In genomic region chr1:88137264-88137663, GRCm38 (mm10) we compare ENCODE assay signal across 26 mouse cellular contexts. TPM values are rescaled to one million over a fixed set of nuclear protein-coding genes. Genes with fewer than 3 reads are reported as not detected.
"Had no signal": no experiment of that assay in that cellular context is flagged by ENCODE, and none has a peak within 500 bp of the region (broad histone marks: within the 10 kb centered on the region; RNA-seq: fewer than 3 reads in every experiment).

No protein-coding gene starts in this region.

- DNase-seq: retina, postnatal 1 day; right cerebral cortex, adult 18-20 months; right cerebral cortex, postnatal 14 days; right cerebral cortex, postnatal 25 days; right cerebral cortex, postnatal 4 days; spleen, adult 18-20 months; thymus, adult 18-20 months; thymus, adult 2 months; thymus, postnatal 14 days; thymus, postnatal 25 days; thymus, postnatal 36 days; thymus, postnatal 4 days had no signal

- H3K9ac ChIP-seq: neural tube, embryonic 12.5 days; neural tube, embryonic 13.5 days; neural tube, embryonic 15.5 days; stomach, embryonic 15.5 days had no signal

- H3K4me2 ChIP-seq: neural tube, embryonic 12.5 days; neural tube, embryonic 13.5 days; neural tube, embryonic 15.5 days; stomach, embryonic 15.5 days had no signal

- H3K27me3 ChIP-seq: neural tube, embryonic 12.5 days; neural tube, embryonic 13.5 days; neural tube, embryonic 15.5 days; stomach, embryonic 15.5 days had no signal

- H3K4me1 ChIP-seq: stomach, embryonic 15.5 days had no signal

- H3K4me3 ChIP-seq: neural tube, embryonic 12.5 days; neural tube, embryonic 13.5 days; neural tube, embryonic 15.5 days; stomach, embryonic 15.5 days had no signal

- H3K27ac ChIP-seq: neural tube, embryonic 12.5 days; neural tube, embryonic 13.5 days; neural tube, embryonic 15.5 days; stomach, embryonic 15.5 days had no signal

- H3K9me3 ChIP-seq: neural tube, embryonic 12.5 days; neural tube, embryonic 13.5 days; neural tube, embryonic 15.5 days; stomach, embryonic 15.5 days had no signal

- H3K36me3 ChIP-seq: neural tube, embryonic 12.5 days; neural tube, embryonic 13.5 days; neural tube, embryonic 15.5 days; stomach, embryonic 15.5 days had no signal

RNA-seq across cellular contexts. Expression of gene Ugt1a6a, which starts 2.7 kb away (rescaled TPM):
- polyA plus RNA-seq: neural tube, embryonic 11.5 days had no signal

RNA-seq across cellular contexts. Expression of gene Ugt1a5, which starts 28.5 kb away (rescaled TPM):
- polyA plus RNA-seq: neural tube, embryonic 11.5 days; neural tube, embryonic 12.5 days; neural tube, embryonic 13.5 days; neural tube, embryonic 14.5 days; neural tube, embryonic 15.5 days; spleen, adult 2 months; stomach, embryonic 14.5 days; stomach, embryonic 15.5 days; thymus, postnatal 0 days had no signal

RNA-seq across cellular contexts. Expression of gene Ugt1a6b, which starts 34.2 kb away (rescaled TPM):
- polyA plus RNA-seq: neural tube, embryonic 11.5 days; neural tube, embryonic 12.5 days; neural tube, embryonic 13.5 days; neural tube, embryonic 14.5 days; neural tube, embryonic 15.5 days; thymus, postnatal 0 days had no signal

RNA-seq across cellular contexts. Expression of gene Ugt1a8, which starts 49.7 kb away (rescaled TPM):
- total RNA-seq: neutrophil, adult 5-6 weeks had no signal
- polyA plus RNA-seq: neural tube, embryonic 11.5 days; neural tube, embryonic 12.5 days; neural tube, embryonic 13.5 days; neural tube, embryonic 14.5 days; neural tube, embryonic 15.5 days; small intestine, adult 2 months; spleen, adult 2 months; stomach, embryonic 14.5 days; stomach, embryonic 15.5 days; stomach, embryonic 16.5 days; testis, adult 2 months; thymus, adult 2 months; thymus, postnatal 0 days; urinary bladder, adult 2 months had no signal
